Mouse (Mus musculus) mouse trophoblast stem cell (cell line): ENCODE data around the gene Vcpkmt.
"Not testable (repeated sequence)": the region's sequence is repeated elsewhere in the genome, so short reads cannot be mapped to it uniquely, and the experiment has no call there.

ENCODE experiments used
- in situ Hi-C, 2 experiments: fragments of 300-500 bp; cut with MseI, MboI; formaldehyde crosslinking; loops; 2 replicates in 1 of 2; 3 replicates in 1 of 2; pipeline ENCODE4 v1.15.1; 2025

Vcpkmt gene

GRCm38 (mm10) chr12:69582613-69583269 is at the start of gene Vcpkmt:
Gene Vcpkmt (minus strand): TSS chr12:69583028.
- in situ Hi-C loops, result no loop called here

DNA sequence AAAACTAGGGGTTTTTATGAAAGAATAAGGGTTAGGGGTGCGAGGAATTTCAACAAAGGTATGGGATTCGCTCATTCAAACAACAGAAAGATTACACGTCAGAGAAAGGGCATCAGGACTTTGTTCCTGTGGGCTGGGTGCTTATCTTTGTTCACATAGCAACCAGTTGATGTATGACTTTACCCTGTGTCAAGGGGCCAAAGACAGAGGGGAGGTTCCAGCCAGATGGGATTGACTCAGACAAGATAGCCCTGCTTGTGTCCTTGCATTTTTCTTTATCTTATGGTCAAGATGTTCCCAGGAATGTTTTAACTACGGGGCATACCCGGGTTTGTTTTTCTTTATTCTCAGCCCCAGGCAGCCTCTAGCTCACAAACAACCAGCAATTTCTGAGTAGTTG is 35.8 kb upstream of the Vcpkmt start:
- in situ Hi-C loops, result not testable (repeated sequence)

DNA sequence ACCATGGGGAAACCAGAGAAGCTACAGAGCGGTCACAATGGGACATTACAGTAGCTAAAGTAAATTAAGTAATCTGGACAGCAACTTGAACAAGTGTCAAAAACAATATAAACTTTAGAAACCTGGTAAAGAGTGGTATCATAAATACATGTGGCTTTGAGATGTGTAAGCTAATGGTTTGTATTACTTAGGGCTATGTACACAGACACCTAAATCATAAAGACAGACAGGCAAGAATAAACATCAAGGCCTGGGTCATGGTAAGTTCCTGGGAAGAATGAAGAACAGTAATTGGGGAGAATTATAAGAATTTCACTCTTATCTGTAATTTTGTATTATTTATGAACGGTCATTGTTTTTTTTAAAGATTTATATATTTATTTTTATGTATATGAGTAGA is 21.5 kb upstream of the Vcpkmt start:
- in situ Hi-C loops, result no loop called here

GRCm38 (mm10) chr12:69597446-69597845 is 14.6 kb upstream of the Vcpkmt start:
- in situ Hi-C loops, result no loop called here

DNA sequence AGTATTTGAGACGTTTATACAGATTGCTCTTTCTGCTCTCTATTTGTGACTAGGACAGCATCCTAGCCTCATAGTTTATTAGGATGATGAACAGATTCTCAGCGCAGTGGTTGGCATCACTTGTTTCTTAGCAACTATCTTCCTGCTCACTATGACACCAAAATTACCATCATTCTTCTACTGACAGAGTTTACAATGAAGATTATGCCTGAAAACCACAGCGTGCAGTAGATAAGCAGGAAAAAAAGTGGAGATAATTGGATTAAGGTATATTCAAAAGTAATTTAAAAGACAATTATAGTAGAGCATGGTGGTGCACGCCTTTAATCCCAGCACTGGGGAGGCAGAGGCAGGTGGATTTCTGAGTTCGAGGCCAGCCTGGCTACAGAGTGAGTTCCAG is 10.3 kb upstream of the Vcpkmt start:
- in situ Hi-C loops, result no loop called here

- in situ Hi-C loops, result no loop called here
Observed at GRCm38 (mm10) chr12:69583270-69583629, 422 bp upstream of the Vcpkmt start.

GRCm38 (mm10) chr12:69582216-69582612 is 614 bp downstream of the Vcpkmt start:
- in situ Hi-C loops, result no loop called here

DNA sequence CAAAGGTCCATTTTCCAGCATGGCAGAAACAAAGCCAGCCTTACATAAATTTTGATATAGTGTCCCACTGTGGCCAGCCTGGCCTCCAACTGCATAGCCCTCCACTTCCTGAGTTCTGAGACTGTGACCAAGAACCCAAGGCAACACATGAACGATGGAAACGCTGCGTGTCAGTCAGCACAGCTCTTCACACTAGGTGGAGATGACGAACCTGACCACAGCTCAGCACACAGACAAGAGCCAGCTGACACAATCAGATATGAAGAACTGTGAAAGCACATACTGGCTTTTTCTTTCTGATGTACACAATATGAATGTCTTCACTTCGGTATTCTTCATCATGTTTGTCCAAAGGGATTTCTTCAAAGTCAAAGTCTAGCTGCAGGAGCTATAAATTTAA is 3.2 kb downstream of the Vcpkmt start:
- in situ Hi-C loops, result no loop called here

DNA sequence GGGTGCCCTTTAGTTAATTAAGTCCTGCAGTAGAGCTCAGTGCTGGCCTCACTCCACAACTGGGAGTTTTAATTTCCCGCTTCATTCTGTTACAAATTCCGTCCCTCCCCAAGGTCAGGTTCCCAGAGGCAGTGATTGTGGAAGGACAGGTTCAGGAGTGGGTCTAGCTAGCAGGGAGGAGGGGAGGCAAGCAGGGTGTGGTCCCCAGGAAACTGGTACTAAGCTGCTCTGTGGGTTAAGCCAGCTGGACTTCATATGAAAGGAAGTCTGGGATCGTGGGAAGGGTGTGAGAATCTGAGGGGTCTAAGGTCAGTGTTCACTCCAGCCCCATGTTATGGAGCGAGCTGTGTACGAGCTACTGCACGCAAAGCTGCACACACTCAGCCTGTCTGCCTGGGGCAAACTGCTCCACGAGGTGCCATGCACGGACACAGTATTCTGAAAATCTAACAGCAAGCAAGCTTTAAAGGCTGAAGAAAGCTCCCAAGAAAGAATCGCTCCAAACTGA is 6.7 kb downstream of the Vcpkmt start:
- in situ Hi-C loops, result no loop called here

- in situ Hi-C loops, result loop anchor here in 1 of 2 experiments (5.0 kb wide), 1 partner anchor 192 kb away; no protein-coding TSS in a partner anchor
Observed at GRCm38 (mm10) chr12:69573916-69574881, 8.6 kb downstream of the Vcpkmt start.

DNA sequence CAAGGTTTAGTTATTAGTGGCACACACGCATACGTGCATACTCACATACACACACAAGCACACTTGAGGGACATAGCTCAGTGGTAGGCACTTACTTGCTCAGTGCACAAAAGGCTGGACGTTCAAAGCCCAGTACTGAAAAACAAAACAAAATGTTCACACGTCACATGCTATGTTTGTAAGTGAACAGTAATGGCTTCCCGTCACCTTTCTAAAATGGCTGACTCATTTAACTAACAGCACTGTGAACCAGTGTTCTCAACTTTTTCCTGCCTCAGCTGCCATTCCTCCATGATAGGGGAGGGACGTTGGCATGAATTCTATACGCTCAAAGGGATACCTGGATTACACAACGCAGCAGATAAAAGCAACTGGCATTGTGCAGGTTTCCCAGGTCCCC is 9.6 kb downstream of the Vcpkmt start:
- in situ Hi-C loops, result loop anchor here in 1 of 2 experiments (5.0 kb wide), 1 partner anchor 191 kb away; no protein-coding TSS in a partner anchor

GRCm38 (mm10) chr12:69569926-69570325 is 12.9 kb downstream of the Vcpkmt start:
- in situ Hi-C loops, result loop anchor here (5.0 to 10.0 kb wide), 2 partner anchors 188 to 195 kb away; partner anchors contain the start of genes Arf6 (in 1 of the 2) and Gm9887 (in 1 of the 2)

DNA sequence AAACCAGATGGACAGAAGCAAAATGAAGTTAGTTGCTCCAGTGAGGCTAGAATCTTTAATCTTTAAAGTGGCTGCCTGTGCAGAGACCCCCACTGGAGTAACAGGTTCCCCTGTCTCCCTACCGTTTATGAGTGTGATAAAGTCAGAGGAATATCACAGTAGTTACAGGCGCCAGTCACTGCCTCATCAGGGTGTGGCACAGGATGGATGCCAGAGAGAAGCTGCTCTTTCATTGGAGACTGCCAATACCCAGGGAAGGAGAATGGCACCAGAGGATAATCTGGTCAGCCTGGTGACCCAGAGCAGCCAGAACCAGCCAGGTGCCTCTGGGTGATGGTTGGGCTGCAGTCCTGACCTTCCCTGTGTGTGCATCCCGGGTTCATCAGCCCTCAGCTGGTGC is 14.6 kb downstream of the Vcpkmt start:
- in situ Hi-C loops, result loop anchor here in 1 of 2 experiments (10.0 kb wide), 1 partner anchor 193 kb away; the partner anchor contains the start of genes Arf6 and Gm9887

- in situ Hi-C loops, result loop anchor here in 1 of 2 experiments (10.0 kb wide), 1 partner anchor 186 kb away; the partner anchor contains the start of genes Arf6 and Gm9887
Observed at GRCm38 (mm10) chr12:69561006-69561405, 21.8 kb downstream of the Vcpkmt start.

GRCm38 (mm10) chr12:69556221-69556861 is 26.5 kb downstream of the Vcpkmt start:
- in situ Hi-C loops, result no loop called here

DNA sequence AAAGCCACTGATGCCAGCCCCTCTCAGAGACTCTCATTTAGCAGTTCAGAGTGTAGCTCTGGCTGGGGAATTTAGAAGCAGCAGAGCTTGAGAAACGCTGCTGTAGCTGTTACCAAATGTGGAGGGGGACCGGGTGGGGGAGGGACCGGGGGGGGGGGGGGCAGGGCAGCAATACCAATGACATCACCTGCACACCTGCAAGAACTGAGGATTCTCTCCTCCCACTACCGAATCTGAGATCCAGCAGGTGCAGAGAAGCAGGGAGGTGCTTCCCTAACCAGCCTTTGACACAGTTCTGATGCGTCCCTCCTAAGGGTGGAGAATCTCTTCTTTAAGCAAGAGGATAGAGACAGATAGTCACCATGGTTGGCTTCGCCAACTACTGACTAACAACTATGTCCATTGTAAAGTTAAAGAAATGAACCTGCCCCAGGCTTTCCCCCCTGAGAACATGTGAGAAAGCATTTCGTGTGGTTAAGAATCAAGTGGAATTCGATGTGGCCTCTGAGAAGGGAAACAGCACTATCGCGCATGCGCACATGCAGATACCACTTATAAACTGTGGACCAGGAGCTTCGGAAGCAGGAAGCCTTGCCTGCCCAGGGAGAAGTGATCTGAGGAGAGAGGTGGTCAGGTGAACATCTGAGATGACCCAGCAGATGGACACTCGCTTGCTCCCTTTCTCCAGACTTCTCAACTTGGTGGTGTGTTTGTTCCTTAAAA is 37.2 kb downstream of the Vcpkmt start:
- in situ Hi-C loops, result no loop called here

DNA sequence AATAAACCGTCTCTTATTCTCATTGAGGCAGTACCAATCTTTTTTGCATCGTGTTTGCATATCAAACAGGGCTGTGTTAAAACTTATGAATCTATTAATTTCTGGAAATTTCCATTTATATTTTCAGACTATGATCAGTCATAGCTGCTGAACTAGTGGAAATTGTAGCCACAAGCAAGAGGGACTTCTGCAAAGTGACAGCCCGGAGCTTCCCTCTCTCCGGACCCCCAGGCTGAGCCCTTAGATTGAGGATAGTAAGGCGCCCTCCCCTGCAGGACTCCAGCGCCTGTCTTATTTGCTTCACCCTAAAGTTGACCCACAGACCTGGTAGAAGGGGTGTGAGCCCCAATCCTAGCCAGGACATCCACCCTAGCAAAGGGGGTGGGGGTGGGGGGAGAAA is 37.8 kb downstream of the Vcpkmt start:
- in situ Hi-C loops, result no loop called here

- in situ Hi-C loops, result no loop called here
Observed at GRCm38 (mm10) chr12:69544562-69544961, 38.3 kb downstream of the Vcpkmt start.

- in situ Hi-C loops, result no loop called here
Observed at GRCm38 (mm10) chr12:69542376-69542775, 40.5 kb downstream of the Vcpkmt start.

- in situ Hi-C loops, result no loop called here
Observed at GRCm38 (mm10) chr12:69541663-69542062, 41.2 kb downstream of the Vcpkmt start.

GRCm38 (mm10) chr12:69539353-69539752 is 43.5 kb downstream of the Vcpkmt start:
- in situ Hi-C loops, result no loop called here
